Mouse (Mus musculus): ENCODE results near the gene Csrnp1. TPM values are rescaled to one million over a fixed set of nuclear protein-coding genes. Genes with fewer than 3 reads are reported as not detected.
"Not testable (repeated sequence)": the region's sequence is repeated elsewhere in the genome, so short reads cannot be mapped to it uniquely, and the experiment has no call there.

The Csrnp1 gene
- polyA plus RNA-seq, 1 experiment from 2014 or later: 1.7 TPM

DNA sequence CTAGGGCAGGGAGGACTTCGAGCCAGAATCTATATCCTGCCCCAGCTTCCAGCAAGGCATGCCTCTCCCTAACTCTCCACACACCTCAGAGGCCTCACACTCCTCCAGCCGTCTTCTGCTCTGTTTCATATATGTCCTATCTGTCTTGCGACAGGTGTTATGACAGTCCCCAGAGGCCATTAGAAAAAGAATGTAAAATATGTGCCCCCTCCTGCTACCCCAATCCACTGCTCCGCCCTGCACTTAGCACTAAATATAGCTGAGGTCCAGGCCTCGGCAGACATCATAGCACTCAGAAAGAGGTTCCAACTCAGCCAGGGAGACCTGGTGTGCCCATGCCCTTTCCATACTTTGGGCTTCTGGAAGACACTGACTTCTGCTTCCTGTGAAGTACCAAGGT is 36.7 kb upstream of the Csrnp1 start:
- Histone ChIP-seq H3K36me3 (ENCODE audit: control insufficient read depth, insufficient read depth, low read length) (no peaks in the 10 kb centered on the region), H3K4me3 (ENCODE audit: low read depth, low read length) (no peak overlapping the region), H3K27me3 (replicated peaks; ENCODE audit: control insufficient read depth, insufficient read depth, low read length) (no peaks in the 10 kb centered on the region), H3K4me2 (ENCODE audit: low read depth, low read length) (no peak overlapping the region), H3K9ac (ENCODE audit: low read depth, low read length) (no peak overlapping the region), H3K27ac (replicated peaks; ENCODE audit: low read depth, low read length) (no peak overlapping the region; the same call in 1 of the 2 replicates), H3K4me1 (ENCODE audit: control insufficient read depth, insufficient read depth, low read length) (peaks cover 5% of the 10 kb centered on the region; the same call in 1 of the 2 replicates), H3K9me3 (ENCODE audit: control insufficient read depth, low read length) (no peaks in the 10 kb centered on the region)
- no peak for DNase-seq (ENCODE audit: low spot score)
- peak; percentile 23; the same call in 1 of the 2 replicates for ATAC-seq (ENCODE audit: low read depth)
- 47% methylated on average over 5 of the region's 5 CpGs for WGBS

DNA sequence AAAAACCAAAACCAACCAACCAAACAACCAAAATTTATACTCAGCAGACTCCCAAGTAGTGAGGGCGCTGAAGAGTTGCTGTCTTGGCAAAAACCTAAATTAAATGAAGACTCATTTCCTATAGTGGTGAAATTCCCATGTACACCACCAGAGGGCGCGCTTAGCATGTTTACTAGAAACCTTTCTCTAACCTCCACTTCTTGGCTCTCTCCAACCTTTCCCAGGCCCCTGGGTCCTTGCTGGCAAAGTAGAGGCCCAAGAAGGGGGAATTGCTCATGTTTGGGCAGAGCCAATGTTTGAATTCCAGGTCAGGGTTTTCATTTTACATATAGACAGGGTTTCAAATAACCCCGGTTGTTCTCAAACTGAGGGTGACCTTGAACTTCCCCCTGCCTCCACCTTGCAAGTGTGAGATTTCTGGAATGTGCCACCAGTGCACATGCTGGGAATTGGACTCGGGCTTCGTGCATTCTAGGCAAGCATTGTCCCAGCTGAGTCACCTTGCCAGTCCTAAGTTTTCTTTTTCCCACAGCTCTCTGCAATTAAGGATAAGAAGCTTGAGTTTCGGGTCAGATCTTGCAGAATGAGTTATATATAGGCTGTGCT is 35.9 kb upstream of the Csrnp1 start:
- WGBS: 31% methylated on average over 7 of the region's 7 CpGs
- no peaks in the 10 kb centered on the region for H3K36me3 ChIP-seq (ENCODE audit: control insufficient read depth, insufficient read depth, low read length)
- no peak overlapping the region for H3K4me3 ChIP-seq (ENCODE audit: low read depth, low read length)
- H3K4me1 ChIP-seq (ENCODE audit: control insufficient read depth, insufficient read depth, low read length): peaks cover 5% of the 10 kb centered on the region; the same call in 1 of the 2 replicates
- H3K27ac ChIP-seq (replicated peaks; ENCODE audit: low read depth, low read length): no peak overlapping the region; the same call in 1 of the 2 replicates
- H3K9me3 ChIP-seq (ENCODE audit: control insufficient read depth, low read length): no peaks in the 10 kb centered on the region
- H3K4me2 ChIP-seq (ENCODE audit: low read depth, low read length): no peak overlapping the region
- ATAC-seq (ENCODE audit: low read depth): no peak
- DNase-seq (ENCODE audit: low spot score): peak; percentile 88
- H3K9ac ChIP-seq (ENCODE audit: low read depth, low read length): no peak overlapping the region
- no peaks in the 10 kb centered on the region for H3K27me3 ChIP-seq (replicated peaks; ENCODE audit: control insufficient read depth, insufficient read depth, low read length)

DNA sequence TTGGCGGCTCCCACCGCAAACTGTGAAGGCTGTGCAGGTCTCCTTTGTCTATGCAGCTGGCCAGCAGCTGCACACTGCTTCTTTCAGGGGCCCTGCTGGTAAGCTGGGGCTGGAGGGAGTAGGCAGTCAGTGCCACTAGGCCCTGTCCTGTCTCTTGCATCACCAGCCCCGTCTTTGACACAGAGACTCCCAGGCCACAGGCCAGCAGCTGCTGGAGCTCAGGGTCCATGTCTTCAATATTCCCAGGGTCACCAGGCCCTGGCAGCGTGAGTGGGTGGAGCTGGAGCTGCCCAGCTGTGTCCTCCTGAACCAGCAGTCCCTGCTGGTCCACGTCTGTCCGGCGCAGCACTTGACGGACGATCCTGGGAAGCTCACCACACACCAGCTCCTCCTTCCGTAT is 32.5 kb upstream of the Csrnp1 start:
- no peak overlapping the region for H3K4me3 ChIP-seq (ENCODE audit: low read depth, low read length)
- H3K27me3 ChIP-seq (replicated peaks; ENCODE audit: control insufficient read depth, insufficient read depth, low read length): no peaks in the 10 kb centered on the region
- DNase-seq (ENCODE audit: low spot score) (no peak), ATAC-seq (ENCODE audit: low read depth) (no peak)
- no peak overlapping the region for H3K27ac ChIP-seq (replicated peaks; ENCODE audit: low read depth, low read length)
- 76% methylated on average over 8 of the region's 10 CpGs for WGBS
- no peak overlapping the region for H3K9ac ChIP-seq (ENCODE audit: low read depth, low read length)
- peaks cover 5% of the 10 kb centered on the region; the same call in 1 of the 2 replicates for H3K4me1 ChIP-seq (ENCODE audit: control insufficient read depth, insufficient read depth, low read length)
- no peaks in the 10 kb centered on the region for H3K9me3 ChIP-seq (ENCODE audit: control insufficient read depth, low read length)
- no peak overlapping the region for H3K4me2 ChIP-seq (ENCODE audit: low read depth, low read length)
- no peaks in the 10 kb centered on the region for H3K36me3 ChIP-seq (ENCODE audit: control insufficient read depth, insufficient read depth, low read length)

DNA sequence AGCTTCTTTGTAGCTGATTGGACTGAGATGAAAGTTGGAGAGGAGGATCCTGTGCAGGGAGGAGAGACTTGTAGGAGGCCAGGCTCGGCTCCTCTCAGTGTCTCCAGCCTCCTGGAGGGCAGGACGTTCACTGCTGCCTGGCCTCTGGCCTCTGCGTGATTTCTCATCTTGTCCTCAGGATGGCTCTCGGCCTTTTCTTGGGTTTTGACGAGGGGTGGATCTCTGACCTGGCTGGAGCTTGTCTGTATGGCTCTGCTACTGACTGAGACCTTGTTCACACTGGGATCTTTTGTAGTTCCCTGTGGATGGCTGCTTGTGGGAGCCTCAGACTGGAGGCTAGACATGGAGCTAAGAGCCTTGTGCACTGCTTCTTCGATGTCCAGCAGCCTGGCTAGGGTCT is 30.4 kb upstream of the Csrnp1 start:
- no peak overlapping the region for H3K27ac ChIP-seq (replicated peaks; ENCODE audit: low read depth, low read length)
- no peaks in the 10 kb centered on the region for H3K27me3 ChIP-seq (replicated peaks; ENCODE audit: control insufficient read depth, insufficient read depth, low read length)
- no peak for ATAC-seq (ENCODE audit: low read depth)
- WGBS: 67% methylated on average over 6 of the region's 6 CpGs
- H3K36me3 ChIP-seq (ENCODE audit: control insufficient read depth, insufficient read depth, low read length): no peaks in the 10 kb centered on the region
- no peak overlapping the region for H3K4me3 ChIP-seq (ENCODE audit: low read depth, low read length)
- no peak overlapping the region for H3K9ac ChIP-seq (ENCODE audit: low read depth, low read length)
- no peak overlapping the region for H3K4me2 ChIP-seq (ENCODE audit: low read depth, low read length)
- H3K4me1 ChIP-seq (ENCODE audit: control insufficient read depth, insufficient read depth, low read length): 0 out of 2 replicates have a peak, but pooled peaks cover 5% of the 10 kb centered on the region
- DNase-seq (ENCODE audit: low spot score): no peak
- no peaks in the 10 kb centered on the region for H3K9me3 ChIP-seq (ENCODE audit: control insufficient read depth, low read length)

DNA sequence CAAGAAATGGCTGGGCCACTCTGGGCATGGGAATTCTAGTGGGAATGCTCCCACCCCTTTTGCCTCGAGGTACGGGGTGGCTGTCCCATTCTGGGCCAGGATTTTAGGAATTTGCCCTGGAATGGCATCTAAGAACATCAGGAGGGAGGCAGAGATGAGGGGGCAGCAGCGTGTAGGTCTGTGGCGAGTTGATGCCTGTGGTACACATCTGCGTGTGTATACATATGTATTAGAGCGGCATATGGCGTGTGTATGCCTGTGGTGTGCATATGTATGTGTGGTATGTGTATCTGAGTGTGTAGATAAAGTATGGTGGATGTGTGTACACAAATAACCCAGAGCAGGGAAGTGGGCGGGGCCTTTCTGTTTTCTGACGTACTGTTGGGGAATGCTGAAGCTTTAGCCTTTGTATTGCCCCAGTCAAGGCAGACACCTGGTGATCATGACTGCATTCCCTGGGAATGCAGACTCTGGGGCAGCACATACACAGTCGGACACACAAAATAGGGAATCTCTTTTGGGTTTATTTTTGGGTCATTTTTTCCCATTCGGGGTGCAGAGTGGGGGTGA is 28.9 kb upstream of the Csrnp1 start:
- Histone ChIP-seq H3K4me3 (ENCODE audit: low read depth, low read length) (no peak overlapping the region), H3K4me1 (ENCODE audit: control insufficient read depth, insufficient read depth, low read length) (0 out of 2 replicates have a peak, but pooled peaks cover 5% of the 10 kb centered on the region), H3K4me2 (ENCODE audit: low read depth, low read length) (no peak overlapping the region), H3K9ac (ENCODE audit: low read depth, low read length) (no peak overlapping the region), H3K9me3 (ENCODE audit: control insufficient read depth, low read length) (no peaks in the 10 kb centered on the region), H3K27me3 (replicated peaks; ENCODE audit: control insufficient read depth, insufficient read depth, low read length) (no peaks in the 10 kb centered on the region), H3K36me3 (ENCODE audit: control insufficient read depth, insufficient read depth, low read length) (no peaks in the 10 kb centered on the region), H3K27ac (replicated peaks; ENCODE audit: low read depth, low read length) (no peak overlapping the region)
- no peak for DNase-seq (ENCODE audit: low spot score)
- 60% methylated on average over 11 of the region's 11 CpGs for WGBS
- ATAC-seq (ENCODE audit: low read depth): no peak

DNA sequence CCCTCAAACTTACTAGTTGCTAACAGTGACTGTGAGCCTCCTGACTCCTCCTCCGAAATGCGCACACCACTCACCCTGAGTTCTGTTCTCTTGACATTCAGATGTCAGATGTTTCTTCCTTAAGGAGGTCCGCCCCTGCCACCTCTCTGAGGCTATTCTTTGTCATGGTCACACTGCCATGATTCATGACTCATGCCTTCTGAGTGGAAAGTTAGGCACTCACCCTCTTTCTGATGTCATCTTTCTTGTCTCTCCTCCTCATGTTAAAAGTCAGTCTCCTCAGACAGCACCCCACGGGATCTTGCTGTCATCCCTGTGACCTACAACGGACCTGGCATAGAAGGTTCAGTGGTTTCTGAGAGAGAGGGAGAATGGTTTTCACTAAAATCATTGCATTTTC is 28.3 kb upstream of the Csrnp1 start:
- Histone ChIP-seq H3K27me3 (replicated peaks; ENCODE audit: control insufficient read depth, insufficient read depth, low read length) (no peaks in the 10 kb centered on the region), H3K36me3 (ENCODE audit: control insufficient read depth, insufficient read depth, low read length) (no peaks in the 10 kb centered on the region), H3K27ac (replicated peaks; ENCODE audit: low read depth, low read length) (no peak overlapping the region), H3K4me3 (ENCODE audit: low read depth, low read length) (no peak overlapping the region), H3K4me1 (ENCODE audit: control insufficient read depth, insufficient read depth, low read length) (0 out of 2 replicates have a peak, but pooled peaks cover 5% of the 10 kb centered on the region), H3K4me2 (ENCODE audit: low read depth, low read length) (no peak overlapping the region), H3K9me3 (ENCODE audit: control insufficient read depth, low read length) (no peaks in the 10 kb centered on the region; the same call in 1 of the 2 replicates), H3K9ac (ENCODE audit: low read depth, low read length) (no peak overlapping the region)
- no peak for DNase-seq (ENCODE audit: low spot score)
- WGBS: 84% methylated on average over 5 of the region's 5 CpGs
- ATAC-seq (ENCODE audit: low read depth): no peak

DNA sequence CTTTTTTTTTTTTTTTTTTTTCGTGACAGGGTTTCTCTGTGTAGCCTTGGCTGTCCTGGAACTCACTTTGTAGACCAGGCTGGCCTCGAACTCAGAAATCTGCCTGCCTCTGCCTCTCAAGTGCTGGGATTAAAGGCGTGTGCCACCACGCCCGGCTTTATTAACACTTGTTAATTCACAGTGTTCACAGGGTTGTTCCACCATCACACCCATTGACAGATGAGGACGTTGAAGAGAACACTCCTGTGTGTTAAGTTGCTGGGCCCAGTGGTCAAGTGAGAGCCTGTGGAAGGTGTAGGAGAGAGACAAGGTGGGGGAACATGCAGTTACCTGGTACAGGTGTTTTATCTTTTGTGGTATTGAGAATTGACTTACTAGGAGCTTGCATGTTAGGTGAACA is 27.7 kb upstream of the Csrnp1 start:
- not testable (repeated sequence) for H3K4me3 ChIP-seq (ENCODE audit: low read depth, low read length); H3K27me3 ChIP-seq (replicated peaks; ENCODE audit: control insufficient read depth, insufficient read depth, low read length); DNase-seq (ENCODE audit: low spot score); H3K9ac ChIP-seq (ENCODE audit: low read depth, low read length); H3K4me2 ChIP-seq (ENCODE audit: low read depth, low read length); ATAC-seq (ENCODE audit: low read depth); H3K36me3 ChIP-seq (ENCODE audit: control insufficient read depth, insufficient read depth, low read length); H3K9me3 ChIP-seq (ENCODE audit: control insufficient read depth, low read length); H3K27ac ChIP-seq (replicated peaks; ENCODE audit: low read depth, low read length); H3K4me1 ChIP-seq (ENCODE audit: control insufficient read depth, insufficient read depth, low read length)
- 78% methylated on average over 6 of the region's 6 CpGs for WGBS

DNA sequence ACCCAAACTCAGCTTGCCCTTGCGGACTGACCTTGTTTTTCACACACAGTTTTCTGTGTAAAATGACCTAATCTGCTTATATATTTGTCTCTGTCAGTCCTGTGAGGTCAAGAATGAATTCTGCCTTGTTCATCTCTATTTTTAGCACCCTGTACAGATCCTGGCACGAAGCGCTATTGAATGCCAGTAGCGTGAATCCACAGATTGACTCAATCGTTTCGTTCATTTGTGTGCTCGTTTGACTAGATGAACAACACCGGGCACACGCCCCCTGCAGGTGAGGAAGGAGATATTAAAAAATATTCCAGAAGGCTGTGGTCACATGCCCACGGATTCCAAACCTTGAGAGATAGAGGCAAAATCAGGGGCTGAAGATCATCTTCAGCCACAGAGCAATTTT is 27.1 kb upstream of the Csrnp1 start:
- 0 out of 2 replicates have a peak, but pooled peaks cover 5% of the 10 kb centered on the region for H3K4me1 ChIP-seq (ENCODE audit: control insufficient read depth, insufficient read depth, low read length)
- peak overlapping the region; percentile 82 for H3K27ac ChIP-seq (replicated peaks; ENCODE audit: low read depth, low read length)
- peak overlapping the region; percentile 92 for H3K4me2 ChIP-seq (ENCODE audit: low read depth, low read length)
- no peaks in the 10 kb centered on the region for H3K27me3 ChIP-seq (replicated peaks; ENCODE audit: control insufficient read depth, insufficient read depth, low read length)
- peak; percentile 94 for DNase-seq (ENCODE audit: low spot score)
- H3K4me3 ChIP-seq (ENCODE audit: low read depth, low read length): peak overlapping the region; percentile 46
- under 1% methylated on average over 10 of the region's 10 CpGs for WGBS
- H3K9ac ChIP-seq (ENCODE audit: low read depth, low read length): peak overlapping the region; percentile 63; the same call in 1 of the 2 replicates
- no peaks in the 10 kb centered on the region for H3K36me3 ChIP-seq (ENCODE audit: control insufficient read depth, insufficient read depth, low read length)
- peak; percentile 60 for ATAC-seq (ENCODE audit: low read depth)
- H3K9me3 ChIP-seq (ENCODE audit: control insufficient read depth, low read length): no peaks in the 10 kb centered on the region; the same call in 1 of the 2 replicates

All from embryonic facial prominence, embryonic 14.5 days (tissue).